Mouse (Mus musculus) hindbrain, embryonic 11.5 days (tissue): ENCODE measurements around the gene Arf1. TPM values are rescaled to one million over a fixed set of nuclear protein-coding genes. Genes with fewer than 3 reads are reported as not detected.

Experiments used
- ATAC-seq: fragments of 200-750 bp; cut with Nextera tagmentation; 2 replicates; pipeline ENCODE4 v1.8.0; 2017; ENCODE audit warnings: mild to moderate bottlenecking, moderate TSS enrichment, moderate library complexity; ENCODE audit not compliant: low FRiP score
- DNase-seq: peaks from one replicate; pipeline ENCODE4 v3.0.0-alpha.2; 2015; ENCODE audit warnings: low spot score
- H3K27ac ChIP-seq: fragments of 300-500 bp; sonication (generic); 2 replicates; pipeline ENCODE4 v1.5.1; 2014; ENCODE audit warnings: mild to moderate bottlenecking, low read depth, low read length
- H3K27me3 ChIP-seq: fragments of 300-500 bp; sonication (generic); 2 replicates; pipeline ENCODE4 v1.6.1; 2014; ENCODE audit warnings: mild to moderate bottlenecking, low read length, moderate library complexity, mixed read lengths; ENCODE audit not compliant: control insufficient read depth, insufficient read depth
- H3K36me3 ChIP-seq: fragments of 300-500 bp; sonication (generic); 2 replicates; pipeline ENCODE4 v1.6.1; 2014; ENCODE audit warnings: mild to moderate bottlenecking, low read length, moderate library complexity, mixed read lengths; ENCODE audit not compliant: control insufficient read depth, insufficient read depth
- H3K4me1 ChIP-seq: fragments of 300-500 bp; sonication (generic); replicated peaks from 2 replicates; pipeline ENCODE4 v1.6.1; 2014; ENCODE audit warnings: low read length, mixed read lengths; ENCODE audit not compliant: control insufficient read depth, insufficient read depth
- H3K4me2 ChIP-seq: fragments of 300-500 bp; sonication (generic); replicated peaks from 2 replicates; pipeline ENCODE4 v1.6.1; 2014; ENCODE audit warnings: mild to moderate bottlenecking, low read depth, low read length
- H3K4me3 ChIP-seq: fragments of 300-500 bp; sonication (generic); 2 replicates; pipeline ENCODE4 v1.5.1; 2014; ENCODE audit warnings: low read depth, low read length
- H3K9ac ChIP-seq: fragments of 300-500 bp; sonication (generic); 2 replicates; pipeline ENCODE4 v1.6.1; 2014; ENCODE audit warnings: low read depth, low read length
- H3K9me3 ChIP-seq: fragments of 300-500 bp; sonication (generic); 2 replicates; pipeline ENCODE4 v1.6.1; 2016; ENCODE audit warnings: low read length; ENCODE audit not compliant: control insufficient read depth
- WGBS: fragments of 180-500 bp; shearing (Covaris S2); extraction: QIAGEN DNeasy Blood & Tissue Kit; methylation state at CpG from one replicate; pipeline ENCODE4 v1.1.7; 2014; 5-methylcytosine and 5-hydroxymethylcytosine counted together
- polyA plus RNA-seq: library from polyadenylated mRNA; unstranded; fragments of >200 nt; fragmentation: Nextera tagmentation; extraction: Ambion mirVana; gene quantifications from 2 replicates; pipeline ENCODE4 v1.2.1, GENCODE M21; 2014

Arf1 gene
- 610 and 623 TPM in 2 replicates for polyA plus RNA-seq

- peaks cover 10% of the 10 kb centered on the region for H3K4me1 ChIP-seq
- peak; percentile 99 for DNase-seq
- WGBS: 5% methylated on average over 48 of the region's 59 CpGs
These were observed at the start of gene Arf1 for GRCm38 (mm10) chr11:59228122-59228953. Gene Arf1 (minus strand): TSS chr11:59228270.

GRCm38 (mm10) chr11:59276877-59277276 is 48.8 kb upstream of the Arf1 start:
- Histone ChIP-seq H3K36me3 (no peaks in the 10 kb centered on the region), H3K4me2 (no peak overlapping the region), H3K9me3 (no peaks in the 10 kb centered on the region), H3K27ac (no peak overlapping the region), H3K9ac (no peak overlapping the region), H3K27me3 (0 out of 2 replicates have a peak, but pooled peaks cover 2% of the 10 kb centered on the region), H3K4me3 (no peak overlapping the region), H3K4me1 (no peaks in the 10 kb centered on the region)
- ATAC-seq (no peak), DNase-seq (no peak)
- 40% methylated on average over 2 of the region's 2 CpGs for WGBS

More at GRCm38 (mm10) chr11:59228122-59228953, at the start of gene Arf1:
- H3K4me3 ChIP-seq: peak within 1 kb of the TSS; percentile 86
- H3K9me3 ChIP-seq: no peaks in the 10 kb centered on the region
- no peaks in the 10 kb centered on the region for H3K27me3 ChIP-seq
- H3K27ac ChIP-seq: peak within 1 kb of the TSS; percentile 90
- peak; percentile 94 for ATAC-seq
- H3K4me2 ChIP-seq: peak within 1 kb of the TSS; percentile 92
- H3K36me3 ChIP-seq: 0 out of 2 replicates have a peak, but pooled peaks cover 2% of the 10 kb centered on the region
- peak within 1 kb of the TSS; percentile 97 for H3K9ac ChIP-seq

- Histone ChIP-seq H3K4me3 (no peak overlapping the region), H3K27me3 (0 out of 2 replicates have a peak, but pooled peaks cover 2% of the 10 kb centered on the region), H3K27ac (no peak overlapping the region), H3K9ac (no peak overlapping the region), H3K36me3 (no peaks in the 10 kb centered on the region), H3K9me3 (no peaks in the 10 kb centered on the region), H3K4me2 (no peak overlapping the region), H3K4me1 (no peaks in the 10 kb centered on the region)
- DNase-seq (no peak), ATAC-seq (no peak)
- WGBS: 84% methylated on average over 3 of the region's 3 CpGs
These were observed 46.1 kb upstream of the Arf1 start for GRCm38 (mm10) chr11:59274184-59274583.

GRCm38 (mm10) chr11:59266727-59267126 is 38.7 kb upstream of the Arf1 start:
- DNase-seq (no peak), ATAC-seq (no peak)
- Histone ChIP-seq H3K4me1 (peaks cover 5% of the 10 kb centered on the region), H3K36me3 (no peaks in the 10 kb centered on the region), H3K9ac (no peak overlapping the region), H3K4me2 (no peak overlapping the region), H3K9me3 (no peaks in the 10 kb centered on the region), H3K4me3 (no peak overlapping the region), H3K27me3 (peaks cover 18% of the 10 kb centered on the region), H3K27ac (no peak overlapping the region)
- 16% methylated on average over 6 of the region's 6 CpGs for WGBS

- DNase-seq (no peak), ATAC-seq (no peak)
These were observed 37.2 kb upstream of the Arf1 start for GRCm38 (mm10) chr11:59265154-59265813.

GRCm38 (mm10) chr11:59264593-59264992 is 36.5 kb upstream of the Arf1 start:
- H3K9ac ChIP-seq: peak overlapping the region; percentile 64
- peak overlapping the region; percentile 41 for H3K4me3 ChIP-seq
- H3K9me3 ChIP-seq: no peaks in the 10 kb centered on the region
- peak overlapping the region; percentile 71 for H3K27ac ChIP-seq
- DNase-seq (peak; percentile 60), ATAC-seq (peak; percentile 59)
- no peaks in the 10 kb centered on the region for H3K36me3 ChIP-seq
- H3K4me1 ChIP-seq: peaks cover 5% of the 10 kb centered on the region
- 0% methylated on average over 8 of the region's 8 CpGs for WGBS
- H3K27me3 ChIP-seq: peaks cover 25% of the 10 kb centered on the region
- H3K4me2 ChIP-seq: peak overlapping the region; percentile 76

More at GRCm38 (mm10) chr11:59265154-59265813, 37.2 kb upstream of the Arf1 start:
- WGBS: 67% methylated on average over 8 of the region's 8 CpGs
- Histone ChIP-seq H3K36me3 (no peaks in the 10 kb centered on the region), H3K4me2 (no peak overlapping the region), H3K9me3 (no peaks in the 10 kb centered on the region), H3K4me1 (peaks cover 5% of the 10 kb centered on the region), H3K4me3 (no peak overlapping the region), H3K27me3 (peaks cover 22% of the 10 kb centered on the region), H3K9ac (no peak overlapping the region), H3K27ac (no peak overlapping the region)

- peak overlapping the region; percentile 64 for H3K9ac ChIP-seq
- ATAC-seq: peak; percentile 92
- peaks cover 5% of the 10 kb centered on the region for H3K4me1 ChIP-seq
- peak overlapping the region; percentile 76 for H3K4me2 ChIP-seq
- H3K27me3 ChIP-seq: peaks cover 25% of the 10 kb centered on the region
- DNase-seq: peak; percentile 82
- under 1% methylated on average over 55 of the region's 56 CpGs for WGBS
- no peaks in the 10 kb centered on the region for H3K36me3 ChIP-seq
- H3K9me3 ChIP-seq: no peaks in the 10 kb centered on the region
- H3K4me3 ChIP-seq: peak overlapping the region; percentile 41
- peak overlapping the region; percentile 71 for H3K27ac ChIP-seq
These were observed 35.9 kb upstream of the Arf1 start for GRCm38 (mm10) chr11:59263870-59264563.

- Histone ChIP-seq H3K4me2 (no peak overlapping the region), H3K4me3 (no peak overlapping the region), H3K4me1 (peaks cover 5% of the 10 kb centered on the region), H3K27ac (no peak overlapping the region), H3K27me3 (peaks cover 22% of the 10 kb centered on the region), H3K9ac (no peak overlapping the region), H3K9me3 (no peaks in the 10 kb centered on the region), H3K36me3 (no peaks in the 10 kb centered on the region)
- ATAC-seq (no peak), DNase-seq (no peak)
These were observed 34.2 kb upstream of the Arf1 start for GRCm38 (mm10) chr11:59262308-59262707.
